Mouse (Mus musculus) CD4-positive, CD25-positive, alpha-beta regulatory T cell, adult 4 months (primary cell): ENCODE measurements around the gene Aff4. TPM values are rescaled to one million over a fixed set of nuclear protein-coding genes. Genes with fewer than 3 reads are reported as not detected.

Experiments used
- ATAC-seq: one replicate; pipeline ENCODE4 v1.8.0; 2017
- polyA plus RNA-seq, 2 experiments: library from polyadenylated mRNA; unstranded; fragments of 100-300 nt; shearing (Covaris generic); gene quantifications; one replicate each; pipeline ENCODE4 v1.2.1; 2017

The Aff4 gene
- polyA plus RNA-seq, 2 experiments from 2014 or later = 17.4 to 18.3 TPM

GRCm38 (mm10) chr11:53430300-53430669 lies 79.7 kb downstream of the Aff4 start:
- ATAC-seq = peak; percentile 38

GRCm38 (mm10) chr11:53430670-53431346 lies 80.2 kb downstream of the Aff4 start, which contains the start of the genes Uqcrq and Gdf9:
Gene Uqcrq (minus strand): TSS chr11:53430831.
Gene Gdf9 (plus strand): TSS chr11:53431023.
- peak; percentile 90 for ATAC-seq

DNA sequence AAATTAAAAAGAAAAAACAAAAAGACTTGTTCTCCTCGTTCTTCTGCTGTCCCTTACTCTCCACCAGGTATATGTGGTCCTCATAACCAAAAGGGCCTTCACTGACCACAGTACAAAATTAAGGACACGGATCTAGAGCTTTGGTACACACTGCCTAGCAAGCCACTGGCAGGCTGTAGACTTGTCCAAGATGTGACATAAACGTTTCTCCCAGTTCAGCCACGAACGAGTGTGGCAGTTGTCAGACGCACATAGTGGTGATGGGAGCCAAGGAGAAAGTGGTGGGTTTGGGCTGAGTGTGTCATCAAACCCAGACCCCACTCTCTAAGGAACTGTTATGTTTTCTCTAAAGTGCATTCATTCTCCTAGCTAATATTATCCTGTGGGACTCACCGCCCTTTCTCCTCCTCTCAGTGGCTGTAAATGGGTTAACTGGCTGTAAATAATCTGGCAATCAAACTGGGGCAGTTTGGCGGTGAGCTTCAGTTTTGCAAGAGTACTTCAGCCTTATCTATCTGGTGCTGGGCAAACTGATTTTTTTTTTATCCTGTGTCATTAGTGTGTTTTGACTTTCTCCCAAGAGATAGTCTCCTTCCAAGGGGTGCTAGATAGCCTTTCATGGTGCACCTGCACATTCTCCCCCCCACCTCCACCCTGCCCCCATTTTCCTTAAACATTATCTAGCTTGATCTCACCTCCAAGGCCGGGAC lies 80.9 kb downstream of the Aff4 start:
- ATAC-seq = no peak

DNA sequence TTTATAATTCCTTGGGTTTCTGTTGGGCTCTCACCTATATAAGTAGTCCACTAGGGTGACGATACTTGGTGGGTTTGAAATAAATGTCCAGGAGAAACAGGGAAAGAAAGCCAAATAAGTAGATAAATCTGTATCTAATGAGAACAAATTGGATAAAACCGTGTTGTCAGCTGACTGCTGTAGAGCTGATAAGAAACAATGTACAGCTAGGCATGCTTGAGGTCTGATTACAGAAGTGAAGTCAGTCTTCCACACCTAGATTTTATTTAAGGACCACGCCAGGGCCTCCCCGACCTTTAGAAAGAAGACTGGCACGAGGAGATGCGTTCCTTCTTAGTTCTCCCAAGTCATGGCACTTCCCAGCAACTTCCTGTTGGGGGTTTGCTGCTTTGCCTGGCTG lies 82.4 kb downstream of the Aff4 start:
- ATAC-seq = no peak

DNA sequence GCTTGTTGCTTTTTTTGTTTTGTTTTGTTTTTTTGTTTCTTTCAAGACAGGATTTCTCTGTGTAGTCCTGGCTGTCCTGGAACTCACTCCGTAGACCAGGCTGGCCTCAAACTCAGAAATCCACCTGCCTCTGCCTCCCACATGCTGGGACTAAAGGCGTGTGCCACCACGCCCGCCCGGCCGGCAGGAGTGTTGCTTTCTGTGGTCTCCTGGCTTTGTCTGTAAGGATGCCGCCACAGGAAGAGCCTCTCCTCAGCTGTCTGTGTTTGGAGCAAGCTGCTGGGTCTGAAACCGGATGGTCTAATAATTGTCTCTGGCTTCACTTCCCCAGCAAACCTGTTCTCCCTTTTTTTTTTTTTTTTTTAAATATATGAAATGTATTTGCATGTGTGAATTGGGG lies 84.9 kb downstream of the Aff4 start:
- ATAC-seq = no peak

DNA sequence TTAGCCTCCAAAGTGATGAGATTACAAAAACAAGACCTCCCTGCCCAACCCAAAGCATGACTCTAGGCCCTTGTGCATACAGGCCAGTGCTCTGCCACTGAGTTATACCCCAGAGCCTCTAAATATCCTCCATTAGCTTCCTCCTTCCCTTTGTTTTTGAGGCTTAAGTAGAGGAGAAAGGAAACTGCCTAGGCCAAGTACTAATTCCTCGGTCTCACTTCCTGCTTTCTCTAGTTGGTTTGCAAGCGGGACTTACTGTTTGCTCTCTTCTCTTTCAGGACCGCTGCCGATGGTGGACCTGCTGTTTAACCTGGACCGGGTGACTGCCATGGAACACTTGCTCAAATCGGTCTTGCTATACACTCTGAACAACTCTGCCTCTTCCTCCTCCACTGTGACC lies 85.7 kb downstream of the Aff4 start:
- ATAC-seq = no peak

DNA sequence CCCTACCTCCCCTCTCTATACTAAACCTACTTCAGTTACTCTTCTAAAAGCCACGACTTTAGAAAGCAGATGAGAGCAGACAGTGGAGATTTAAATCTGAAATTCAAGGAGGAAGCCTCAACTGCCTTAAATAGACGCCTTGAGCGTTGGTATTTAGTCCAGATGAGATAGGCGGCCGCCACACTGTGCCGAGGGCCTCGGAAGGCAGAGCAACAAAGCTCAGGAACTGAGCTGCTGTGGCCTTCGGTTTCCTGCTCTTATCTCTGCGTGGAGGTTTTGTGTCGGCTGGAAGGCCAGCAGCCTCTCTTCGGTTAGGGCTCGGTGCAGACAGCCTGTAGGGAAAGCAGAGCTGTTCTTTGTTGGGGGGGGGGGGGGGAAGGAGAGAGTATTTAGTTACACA lies 91.3 kb downstream of the Aff4 start:
- peak; percentile 47 for ATAC-seq

DNA sequence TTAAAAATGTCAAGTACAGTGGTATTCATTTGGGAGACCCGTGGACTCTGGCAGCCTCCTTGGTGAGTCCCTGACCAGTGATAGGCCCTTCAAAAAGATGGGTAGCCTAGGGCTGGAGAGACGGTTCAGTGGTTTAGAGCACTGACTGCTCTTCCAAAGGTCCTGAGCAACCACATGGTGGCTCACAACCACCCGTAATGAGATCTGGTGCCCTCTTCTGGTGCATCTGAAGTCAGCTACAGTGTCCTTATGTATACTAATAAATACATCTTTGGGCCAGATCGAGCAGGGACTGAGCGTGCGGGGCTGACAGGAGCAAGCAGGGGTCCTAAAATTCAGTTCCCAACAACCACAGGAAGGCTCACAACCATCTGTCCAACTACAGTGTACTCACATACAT lies 93.2 kb downstream of the Aff4 start:
- ATAC-seq = peak; percentile 39

- ATAC-seq = no peak
These were observed 94.9 kb downstream of the Aff4 start for GRCm38 (mm10) chr11:53445562-53445961.

DNA sequence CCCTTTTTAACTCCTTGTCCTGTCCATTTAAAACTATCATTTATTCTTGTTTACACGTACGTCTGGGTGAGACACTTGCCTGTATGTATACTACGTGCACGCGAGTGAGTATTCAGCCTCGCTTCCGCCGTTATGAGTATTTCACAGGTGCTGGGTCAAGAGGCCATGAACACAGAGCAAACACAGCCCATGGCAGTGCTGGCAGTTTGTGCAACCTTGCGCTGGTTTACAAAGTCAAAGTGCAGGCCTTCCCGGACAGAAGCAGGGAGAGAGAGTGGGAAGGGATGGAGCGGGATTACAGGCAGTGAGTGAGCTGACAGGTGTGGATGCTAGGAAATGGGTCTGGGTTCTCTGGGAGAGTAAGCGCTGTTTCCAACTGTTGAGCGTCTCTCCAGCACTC lies 95.5 kb downstream of the Aff4 start:
- no peak for ATAC-seq

DNA sequence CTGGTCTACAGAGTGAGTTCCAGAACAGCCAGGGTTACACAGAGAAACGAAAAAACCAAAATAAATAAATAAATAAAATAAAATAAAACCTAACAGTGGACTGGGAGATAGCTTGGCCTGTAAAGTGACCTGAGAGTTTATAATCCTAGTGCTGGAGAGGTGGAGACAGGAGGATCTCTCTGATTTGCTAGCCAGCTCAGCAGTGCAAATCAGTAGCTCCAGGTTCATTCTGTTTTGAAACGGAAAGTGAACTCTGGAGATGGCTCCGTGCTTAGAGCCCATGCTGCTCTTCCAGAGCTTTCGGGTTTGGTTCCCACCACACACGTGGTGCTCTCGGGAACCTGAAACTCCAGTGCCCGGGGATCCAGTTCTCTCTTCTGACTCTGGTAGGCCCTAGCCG lies 97.4 kb downstream of the Aff4 start:
- ATAC-seq = no peak

- ATAC-seq = no peak
These were observed 97.9 kb downstream of the Aff4 start for GRCm38 (mm10) chr11:53448529-53448928.

- no peak for ATAC-seq
These were observed 99.6 kb downstream of the Aff4 start for GRCm38 (mm10) chr11:53450070-53450705.

- ATAC-seq = no peak
These were observed 100.7 kb downstream of the Aff4 start for GRCm38 (mm10) chr11:53451361-53451760.

DNA sequence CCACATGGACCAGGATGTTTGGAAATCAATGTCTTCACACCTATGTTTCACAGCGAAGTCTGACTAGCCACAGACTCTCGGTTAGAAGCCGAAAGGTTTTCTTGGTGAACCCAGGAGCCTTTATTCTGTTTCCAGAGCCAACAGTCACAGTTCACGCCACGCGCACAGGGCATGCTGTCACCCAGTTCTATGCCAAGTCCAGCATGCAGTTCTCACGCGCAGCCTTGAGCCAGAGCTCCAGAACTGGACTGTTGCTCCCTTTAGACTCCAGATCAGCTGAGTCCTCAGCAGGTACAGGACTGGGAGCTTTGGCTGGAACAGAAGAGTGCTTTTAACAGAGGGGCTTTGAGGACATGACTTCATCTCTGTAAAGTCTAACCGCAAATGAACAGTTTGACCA lies 101.8 kb downstream of the Aff4 start:
- no peak for ATAC-seq

DNA sequence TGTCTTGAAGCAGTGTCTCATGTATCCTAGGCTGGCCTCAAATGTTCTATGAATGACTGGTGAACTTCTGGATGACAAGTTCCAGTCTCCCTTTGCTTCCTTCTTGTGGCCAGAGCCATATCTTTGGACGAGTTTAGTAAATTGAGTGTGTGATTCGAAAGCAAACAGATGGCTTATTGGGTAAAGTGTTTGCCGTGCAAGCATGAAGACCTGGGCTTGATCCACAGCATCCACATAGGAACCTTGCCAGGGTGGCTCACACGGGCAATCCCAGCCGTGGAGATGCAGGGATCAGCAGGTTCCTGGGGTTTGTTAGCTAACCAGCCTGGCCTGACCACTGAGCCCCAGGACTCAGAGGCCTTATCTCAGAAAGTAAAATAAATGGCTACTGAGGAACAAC lies 102.4 kb downstream of the Aff4 start:
- no peak for ATAC-seq

GRCm38 (mm10) chr11:53456474-53457371 lies 106.1 kb downstream of the Aff4 start, which contains the start of the genes Gm10447 and Shroom1:
Gene Gm10447 (minus strand): TSS chr11:53457110.
Gene Shroom1 (plus strand): TSS chr11:53457205.
- no peak for ATAC-seq

DNA sequence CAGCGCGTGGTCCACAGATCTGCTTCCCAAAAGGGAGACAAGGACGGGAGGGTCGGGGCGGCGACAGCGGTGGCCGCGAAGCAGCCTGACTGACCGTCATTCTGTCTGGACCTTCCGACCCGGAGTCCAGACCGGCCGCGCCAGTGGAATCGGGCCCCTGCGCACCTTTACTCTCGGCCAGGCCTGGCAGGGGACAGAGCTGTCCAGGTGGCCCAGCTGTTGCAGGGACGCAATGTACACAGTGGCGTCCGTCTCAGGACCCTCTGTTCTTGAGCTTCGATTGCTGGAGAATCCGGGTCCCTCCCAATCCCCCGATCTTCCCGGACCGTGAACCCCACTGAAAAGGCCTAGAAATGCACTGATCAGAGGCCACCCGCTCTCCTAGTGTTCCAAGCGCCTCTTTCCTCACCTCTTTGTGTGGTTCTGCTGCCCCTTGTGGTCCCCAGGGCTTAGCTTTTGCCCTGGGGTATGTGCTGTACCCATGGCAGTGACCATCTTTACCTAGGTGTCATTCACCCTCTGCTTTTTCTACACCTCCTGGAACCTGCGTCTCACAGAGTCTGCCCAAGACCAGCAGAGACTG lies 106.8 kb downstream of the Aff4 start:
- no peak for ATAC-seq

DNA sequence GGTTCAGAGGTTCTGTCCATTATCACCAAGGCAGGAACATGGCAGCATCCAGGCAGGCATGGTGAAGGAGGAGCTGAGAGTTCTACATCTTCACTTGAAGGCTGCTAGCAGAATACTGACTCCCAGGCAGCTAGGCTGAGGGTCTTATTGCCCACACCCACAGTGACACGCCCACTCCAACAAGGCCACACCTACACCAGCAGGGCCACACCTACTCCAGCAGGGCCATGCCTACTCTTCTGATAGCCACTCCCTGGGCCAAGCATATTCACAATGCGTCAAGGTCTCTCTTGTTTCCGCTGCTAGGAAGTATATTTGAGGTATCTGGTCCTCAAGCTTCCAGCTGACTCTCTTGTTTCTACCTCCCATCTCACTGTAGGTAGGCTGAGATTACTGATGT lies 108.4 kb downstream of the Aff4 start:
- no peak for ATAC-seq

GRCm38 (mm10) chr11:53460192-53460591 lies 109.6 kb downstream of the Aff4 start:
- ATAC-seq = no peak

DNA sequence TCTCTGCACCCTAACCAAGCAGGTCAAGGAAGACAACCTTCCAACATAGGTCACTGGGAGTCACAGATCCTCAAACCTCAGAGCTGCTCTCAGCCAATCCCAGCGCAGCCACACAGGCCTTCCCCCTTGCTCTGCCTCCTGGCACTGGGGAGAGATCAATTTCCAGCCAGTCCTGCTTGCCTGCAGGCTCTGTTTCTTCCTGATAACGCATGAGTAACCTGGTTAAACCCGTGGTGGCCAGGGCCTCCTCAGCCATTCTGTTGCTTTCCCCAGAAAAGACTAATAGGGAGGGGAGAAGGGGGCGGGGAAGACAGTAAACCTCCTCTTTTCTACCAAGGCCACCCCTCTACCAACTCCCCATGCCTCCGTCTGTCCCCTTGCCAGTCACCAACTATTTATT lies 111.1 kb downstream of the Aff4 start:
- ATAC-seq = no peak
